Mouse (Mus musculus) CH12F3 (cell line): ENCODE measurements around the gene Foxo1.

Experiments
- in situ Hi-C: fragments of 300-500 bp; cut with MboI; formaldehyde crosslinking; loops from 2 replicates; pipeline ENCODE4 v1.14.3; 2020; ENCODE audit warnings: low sequenced_read_pairs

Gene Foxo1

GRCm38 (mm10) chr3:52267652-52268486 is at the start of gene Foxo1:
Foxo1 (plus strand) TSS chr3:52268336.
- in situ Hi-C loops, result loop anchor here (10.0 kb wide), 2 partner anchors 487 to 577 kb away; no protein-coding TSS in a partner anchor

- in situ Hi-C loops, result no loop called here
These were observed 49.3 kb upstream of the Foxo1 start for GRCm38 (mm10) chr3:52218864-52219263.

- in situ Hi-C loops, result no loop called here
These were observed 47.1 kb upstream of the Foxo1 start for GRCm38 (mm10) chr3:52221082-52221481.

GRCm38 (mm10) chr3:52221931-52222330 is 46.2 kb upstream of the Foxo1 start:
- in situ Hi-C loops, result no loop called here

- in situ Hi-C loops, result loop anchor here (25.0 kb wide), 1 partner anchor 1226 kb away; the partner anchor contains the start of genes Nhlrc3 and Proser1
These were observed 31.6 kb upstream of the Foxo1 start for GRCm38 (mm10) chr3:52236488-52236887.

- in situ Hi-C loops, result loop anchor here (25.0 kb wide), 1 partner anchor 1225 kb away; the partner anchor contains the start of genes Nhlrc3 and Proser1
These were observed 31.0 kb upstream of the Foxo1 start for GRCm38 (mm10) chr3:52237136-52237535.

GRCm38 (mm10) chr3:52241062-52241461 is 27.1 kb upstream of the Foxo1 start:
- in situ Hi-C loops, result loop anchor here (25.0 kb wide), 1 partner anchor 1221 kb away; the partner anchor contains the start of genes Nhlrc3 and Proser1

- in situ Hi-C loops, result loop anchor here (25.0 kb wide), 1 partner anchor 1220 kb away; the partner anchor contains the start of genes Nhlrc3 and Proser1
These were observed 25.6 kb upstream of the Foxo1 start for GRCm38 (mm10) chr3:52242457-52243105.

GRCm38 (mm10) chr3:52243271-52244021 is 24.7 kb upstream of the Foxo1 start:
- in situ Hi-C loops, result loop anchor here (25.0 kb wide), 1 partner anchor 1219 kb away; the partner anchor contains the start of genes Nhlrc3 and Proser1

- in situ Hi-C loops, result loop anchor here (25.0 kb wide), 1 partner anchor 1216 kb away; the partner anchor contains the start of genes Nhlrc3 and Proser1
These were observed 21.9 kb upstream of the Foxo1 start for GRCm38 (mm10) chr3:52245996-52246830.

- in situ Hi-C loops, result loop anchor here (10.0 kb wide), 2 partner anchors 724 to 754 kb away; no protein-coding TSS in a partner anchor
These were observed 17.0 kb upstream of the Foxo1 start for GRCm38 (mm10) chr3:52251184-52251583.

GRCm38 (mm10) chr3:52253656-52254461 is 14.3 kb upstream of the Foxo1 start:
- in situ Hi-C loops, result loop anchor here (10.0 kb wide), 2 partner anchors 721 to 751 kb away; no protein-coding TSS in a partner anchor

- in situ Hi-C loops, result loop anchor here (10.0 kb wide), 2 partner anchors 720 to 750 kb away; no protein-coding TSS in a partner anchor
These were observed 13.6 kb upstream of the Foxo1 start for GRCm38 (mm10) chr3:52254496-52254895.

- in situ Hi-C loops, result loop anchor here (10.0 kb wide), 2 partner anchors 717 to 747 kb away; no protein-coding TSS in a partner anchor
These were observed 10.2 kb upstream of the Foxo1 start for GRCm38 (mm10) chr3:52257782-52258441.

GRCm38 (mm10) chr3:52258532-52258931 is 9.6 kb upstream of the Foxo1 start:
- in situ Hi-C loops, result loop anchor here (10.0 kb wide), 2 partner anchors 716 to 746 kb away; no protein-coding TSS in a partner anchor

GRCm38 (mm10) chr3:52262431-52263161 is 5.5 kb upstream of the Foxo1 start:
- in situ Hi-C loops, result loop anchor here (10.0 kb wide), 2 partner anchors 492 to 582 kb away; no protein-coding TSS in a partner anchor

GRCm38 (mm10) chr3:52264354-52264753 is 3.8 kb upstream of the Foxo1 start:
- in situ Hi-C loops, result loop anchor here (10.0 kb wide), 2 partner anchors 490 to 580 kb away; no protein-coding TSS in a partner anchor
